Mouse (Mus musculus): ENCODE data around the gene Ccdc173.
"Not testable (repeated sequence)": the region's sequence is repeated elsewhere in the genome, so short reads cannot be mapped to it uniquely, and the experiment has no call there.

Gene Ccdc173

DNA sequence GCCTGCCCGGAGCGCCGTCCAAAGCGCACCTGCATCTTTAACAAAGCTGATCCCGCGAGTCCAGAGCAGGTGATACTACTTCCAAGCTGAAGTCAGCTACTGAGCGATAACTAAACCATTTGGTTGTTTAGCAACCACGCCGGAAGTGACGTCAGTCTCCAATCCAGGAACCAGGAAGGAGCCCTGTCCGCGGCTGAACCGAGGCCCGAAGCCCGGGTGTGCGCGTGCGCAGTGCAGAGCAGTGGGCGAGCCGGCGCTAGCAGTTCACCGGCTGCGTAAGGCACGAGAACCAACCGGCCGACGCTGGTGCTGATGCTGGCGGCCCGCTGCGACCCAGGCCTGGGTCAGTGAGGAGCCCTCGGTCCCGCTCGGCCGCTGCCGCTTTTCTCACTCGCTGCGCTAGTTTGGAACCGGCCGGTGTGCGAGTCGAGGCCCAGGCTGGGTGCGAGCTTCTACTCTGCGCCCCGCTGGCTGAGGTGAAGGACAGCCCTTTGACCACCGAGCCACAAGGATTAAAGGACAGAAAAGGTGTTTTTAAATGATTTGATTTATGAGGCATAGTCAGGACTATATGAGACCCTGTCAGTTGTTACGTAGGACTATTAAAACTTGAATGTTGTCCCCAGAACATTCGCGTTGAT, at the start of gene Ccdc173, which contains the start of gene Phospho2:
Gene Ccdc173, minus strand, starts transcription at position 147 of the 641 bp plus-strand sequence.
Gene Phospho2, plus strand, starts transcription at position 195 of the 641 bp plus-strand sequence.
- peak; percentile 97 to 99 for DNase-seq (ENCODE audit: low spot score in 2 of 2)

- DNase-seq (ENCODE audit: low spot score in 2 of 2): no peak
Observed at GRCm38 (mm10) chr2:69838707-69839106, 49.3 kb upstream of the Ccdc173 start.

GRCm38 (mm10) chr2:69837996-69838395, 48.6 kb upstream of the Ccdc173 start:
- no peak for DNase-seq (ENCODE audit: low spot score in 2 of 2)

DNA sequence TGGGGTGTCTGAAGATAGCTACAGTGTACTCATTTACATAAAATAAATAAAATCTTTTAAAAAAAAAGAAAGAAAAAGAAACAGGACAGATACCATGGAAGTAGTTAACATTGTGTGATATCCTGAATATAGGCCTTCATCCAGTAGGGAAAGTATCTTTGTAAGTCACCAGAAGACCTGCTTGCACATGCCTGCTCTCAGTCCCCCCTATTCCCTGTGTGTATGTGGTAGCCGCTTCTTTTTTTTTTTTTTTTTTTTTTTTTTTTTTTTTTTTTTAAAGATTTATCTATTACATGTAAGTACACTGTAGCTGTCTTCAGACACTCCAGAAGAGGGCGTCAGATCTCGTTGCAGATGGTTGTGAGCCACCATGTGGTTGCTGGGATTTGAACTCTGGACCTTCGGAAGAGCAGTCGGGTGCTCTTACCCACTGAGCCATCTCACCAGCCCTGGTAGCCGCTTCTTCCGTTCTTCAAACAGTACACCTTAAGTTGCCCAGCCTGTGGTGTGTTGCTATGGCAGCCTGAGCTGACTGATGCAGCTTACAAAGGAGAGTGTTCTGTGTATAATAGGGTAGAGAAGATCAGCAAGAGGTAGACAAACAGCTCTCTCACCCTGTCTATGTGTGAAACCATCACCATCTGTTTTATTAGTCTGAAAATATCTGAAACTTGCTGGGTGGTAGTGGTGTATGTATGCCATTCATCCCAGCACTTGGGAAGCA, 48.0 kb upstream of the Ccdc173 start:
- no peak for DNase-seq (ENCODE audit: low spot score in 2 of 2)

DNA sequence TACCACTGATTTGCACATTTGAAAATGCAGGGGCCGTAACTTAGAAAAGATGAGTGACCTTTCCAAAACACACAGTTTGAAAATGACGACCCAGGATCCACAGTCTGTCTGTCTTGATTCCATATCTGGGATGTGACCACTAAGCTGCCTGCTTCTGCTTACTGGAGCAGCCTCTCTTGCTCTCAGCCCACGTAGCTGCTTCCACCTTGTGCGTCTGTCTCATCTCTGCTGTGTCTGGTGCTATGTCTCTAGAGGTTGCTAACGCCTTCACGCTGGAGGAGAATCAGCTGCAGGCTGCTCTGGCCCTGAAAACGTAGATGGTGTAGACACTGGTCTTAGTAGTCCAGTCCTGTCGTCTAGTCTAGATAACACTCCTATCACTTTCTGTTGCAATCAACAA, 40.7 kb upstream of the Ccdc173 start:
- DNase-seq (ENCODE audit: low spot score in 2 of 2): no peak

- DNase-seq (ENCODE audit: low spot score in 2 of 2): no peak
Observed at GRCm38 (mm10) chr2:69829680-69830079, 40.3 kb upstream of the Ccdc173 start.

DNA sequence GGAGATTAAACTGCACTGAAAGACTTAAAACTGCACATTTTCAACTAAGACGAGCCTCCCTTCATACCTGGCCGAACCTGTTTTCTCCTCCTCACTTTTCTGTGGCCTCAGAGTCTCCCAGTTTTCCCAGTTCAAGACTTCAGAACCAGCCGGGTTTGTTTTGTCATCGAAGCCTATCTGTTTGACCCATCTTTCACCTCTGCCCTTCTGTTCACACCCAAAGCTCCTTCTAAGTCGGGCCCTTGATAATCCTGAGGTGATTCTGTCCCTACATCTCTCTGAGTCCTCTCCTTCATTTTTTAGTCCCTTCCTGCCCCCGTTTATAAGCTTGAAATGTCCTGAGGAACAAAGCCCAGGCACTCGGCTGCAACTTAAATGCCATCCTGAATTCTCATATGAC, 38.7 kb upstream of the Ccdc173 start:
- no peak for DNase-seq (ENCODE audit: low spot score in 2 of 2)

DNA sequence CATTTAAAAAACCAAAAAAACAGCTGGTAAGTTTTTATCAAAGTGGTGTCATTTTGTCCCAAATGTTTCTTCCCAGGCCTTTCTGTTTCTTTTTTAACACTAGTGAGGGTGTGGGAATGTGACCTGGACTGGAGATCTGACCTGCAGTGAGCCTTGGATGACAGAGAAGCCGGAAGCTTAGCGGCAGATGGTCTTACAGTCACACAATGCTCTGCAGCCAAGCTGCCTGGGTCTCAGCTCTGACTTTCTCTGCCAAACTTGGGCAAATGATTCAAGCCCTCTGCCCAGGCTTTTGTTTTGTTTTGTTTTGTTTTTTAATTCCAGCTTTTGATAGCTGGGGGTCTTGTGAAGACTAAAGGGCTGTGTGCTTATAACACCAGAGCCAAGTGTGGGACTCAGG, 37.0 kb upstream of the Ccdc173 start:
- DNase-seq (ENCODE audit: low spot score in 2 of 2): no peak

DNA sequence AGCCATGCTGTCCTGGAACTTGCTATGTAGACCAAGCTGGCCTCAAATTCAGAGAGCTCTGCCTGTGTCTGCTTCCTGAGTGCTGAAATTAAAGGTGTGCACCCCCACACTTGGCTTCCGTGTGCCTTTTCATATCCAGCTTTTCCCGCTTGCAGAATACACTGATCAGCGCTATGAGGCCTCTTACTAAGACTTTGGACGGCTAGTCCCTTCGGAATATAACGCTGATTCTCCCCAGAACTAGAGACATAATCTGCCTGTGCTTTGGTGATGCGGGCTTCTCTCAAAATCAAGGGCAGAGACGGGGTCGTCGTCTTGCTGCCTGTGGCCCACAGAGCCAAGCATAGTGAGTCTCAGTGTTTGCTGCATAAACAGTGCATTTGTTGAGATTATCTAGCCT, 36.5 kb upstream of the Ccdc173 start:
- DNase-seq (ENCODE audit: low spot score in 2 of 2): no peak

DNA sequence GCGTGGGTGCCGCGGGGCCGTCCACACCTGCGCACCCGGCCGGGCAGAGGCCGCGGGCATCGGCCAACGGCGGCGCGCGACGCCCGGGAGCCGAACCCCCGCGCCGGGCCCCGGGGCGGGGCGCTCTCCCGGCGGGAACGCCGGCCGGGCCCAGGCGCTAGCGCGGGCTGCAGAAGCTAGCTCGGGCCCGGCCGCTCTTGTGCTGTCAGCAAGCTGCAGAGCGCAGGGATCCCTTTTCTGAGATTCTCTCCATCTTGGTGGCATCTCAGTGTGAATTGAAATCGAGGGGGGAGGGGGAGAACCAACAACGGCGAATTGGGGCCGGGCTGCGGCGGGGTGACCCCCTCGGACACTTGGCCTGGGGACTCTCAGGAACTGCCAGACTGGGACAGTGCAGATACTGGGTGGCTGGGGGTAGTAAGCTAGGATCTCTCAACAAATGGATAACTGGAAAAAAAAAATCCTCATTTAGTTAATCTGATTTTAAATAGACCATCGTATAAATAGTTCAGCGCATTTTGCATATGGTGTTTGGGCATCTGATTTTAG, 33.8 kb upstream of the Ccdc173 start:
- peak in 1 of 2 experiments; percentile 17 for DNase-seq (ENCODE audit: low spot score in 2 of 2)

DNA sequence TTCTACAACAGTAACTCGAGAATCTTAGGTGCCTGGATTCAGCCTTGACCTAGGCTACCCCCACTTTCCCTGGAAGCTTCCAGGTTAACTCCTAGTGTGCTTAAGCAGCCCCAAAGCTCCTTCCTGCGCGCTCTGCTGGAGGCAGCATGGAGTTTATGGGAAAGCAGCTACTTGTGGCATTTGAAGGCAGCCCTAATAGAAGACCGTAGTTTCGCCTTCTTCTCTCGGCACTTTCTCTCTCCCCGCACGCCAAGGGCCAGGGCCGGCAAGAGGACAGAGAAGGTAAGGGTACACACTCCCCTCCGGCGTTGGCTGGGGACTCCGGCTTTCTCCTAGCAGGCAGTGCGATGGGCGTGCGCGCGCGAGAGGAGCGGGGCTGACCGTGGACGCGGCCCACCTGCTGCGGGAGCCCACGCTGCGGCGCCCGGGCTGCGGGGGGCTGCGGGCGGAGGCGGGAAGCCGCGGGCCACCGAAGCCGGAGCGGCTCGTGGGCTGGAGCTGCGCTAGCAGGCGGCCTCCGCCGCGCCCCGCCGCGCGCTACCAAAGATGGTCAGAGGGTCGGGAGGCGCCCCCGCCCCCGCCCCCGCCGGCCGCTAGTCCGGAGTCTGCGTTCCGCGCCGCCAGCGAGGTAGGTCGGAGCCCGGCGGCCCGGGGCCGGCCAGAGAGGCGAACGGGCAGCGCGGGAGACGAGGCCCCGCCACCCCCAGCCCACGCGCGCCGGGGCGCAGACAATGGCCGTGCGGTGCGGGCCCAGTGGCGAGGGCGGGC, 33.2 kb upstream of the Ccdc173 start:
- peak in 1 of 2 experiments; percentile 24 for DNase-seq (ENCODE audit: low spot score in 2 of 2)

- no peak for DNase-seq (ENCODE audit: low spot score in 2 of 2)
Observed at GRCm38 (mm10) chr2:69821711-69822110, 32.3 kb upstream of the Ccdc173 start, which contains the start of gene Klhl23. Gene Klhl23, plus strand, starts transcription at chr2:69821944.

- DNase-seq (ENCODE audit: low spot score in 2 of 2): no peak
Observed at GRCm38 (mm10) chr2:69820201-69820600, 30.8 kb upstream of the Ccdc173 start.

- DNase-seq (ENCODE audit: low spot score in 2 of 2): no peak
Observed at GRCm38 (mm10) chr2:69818350-69819085, 29.1 kb upstream of the Ccdc173 start.

DNA sequence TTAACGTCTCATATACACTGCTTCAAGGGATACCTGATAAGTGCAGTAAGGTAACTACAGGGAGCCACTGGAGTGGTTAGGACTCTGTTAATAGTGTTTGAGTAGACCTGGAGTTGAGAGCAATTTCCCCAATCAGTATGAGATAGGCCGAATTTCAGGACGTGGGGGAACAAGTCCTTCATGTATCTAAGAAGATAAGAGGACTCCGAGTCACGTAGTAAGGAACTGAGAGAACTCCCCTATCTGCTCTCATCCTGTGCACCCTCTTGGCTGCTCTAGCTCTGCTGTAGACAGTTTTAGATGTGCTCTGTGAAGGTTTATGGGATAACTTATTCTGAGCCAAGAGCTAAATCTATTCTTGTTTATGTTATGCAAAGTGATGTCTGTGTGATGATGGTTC, 27.2 kb upstream of the Ccdc173 start:
- no peak for DNase-seq (ENCODE audit: low spot score in 2 of 2)

GRCm38 (mm10) chr2:69811349-69811748, 22.0 kb upstream of the Ccdc173 start:
- not testable (repeated sequence) for DNase-seq (ENCODE audit: low spot score in 2 of 2)

- no peak for DNase-seq (ENCODE audit: low spot score in 2 of 2)
Observed at GRCm38 (mm10) chr2:69810169-69810568, 20.8 kb upstream of the Ccdc173 start.

GRCm38 (mm10) chr2:69804663-69805062, 15.3 kb upstream of the Ccdc173 start:
- DNase-seq (ENCODE audit: low spot score in 2 of 2): not testable (repeated sequence)

DNA sequence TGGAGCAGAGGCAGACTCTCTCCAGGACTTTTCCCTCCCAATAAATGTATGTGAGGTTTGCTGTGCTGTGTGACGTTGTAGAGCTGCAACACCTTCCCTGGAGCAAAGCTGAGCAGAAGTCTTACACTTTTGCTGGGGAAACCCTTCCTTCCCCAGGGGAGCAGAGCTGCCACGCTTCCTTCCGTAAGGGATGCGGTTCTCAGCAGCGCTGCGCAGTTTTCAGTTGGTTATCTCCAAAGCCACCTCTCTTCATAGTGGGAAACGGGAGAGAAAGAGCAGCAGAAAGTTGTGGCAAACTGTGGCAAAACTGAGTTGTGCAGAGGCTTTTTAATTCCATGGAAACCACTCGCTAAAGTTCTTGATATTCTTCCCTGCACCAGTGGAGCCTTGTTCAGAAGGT, 14.4 kb upstream of the Ccdc173 start:
- no peak for DNase-seq (ENCODE audit: low spot score in 2 of 2)

DNA sequence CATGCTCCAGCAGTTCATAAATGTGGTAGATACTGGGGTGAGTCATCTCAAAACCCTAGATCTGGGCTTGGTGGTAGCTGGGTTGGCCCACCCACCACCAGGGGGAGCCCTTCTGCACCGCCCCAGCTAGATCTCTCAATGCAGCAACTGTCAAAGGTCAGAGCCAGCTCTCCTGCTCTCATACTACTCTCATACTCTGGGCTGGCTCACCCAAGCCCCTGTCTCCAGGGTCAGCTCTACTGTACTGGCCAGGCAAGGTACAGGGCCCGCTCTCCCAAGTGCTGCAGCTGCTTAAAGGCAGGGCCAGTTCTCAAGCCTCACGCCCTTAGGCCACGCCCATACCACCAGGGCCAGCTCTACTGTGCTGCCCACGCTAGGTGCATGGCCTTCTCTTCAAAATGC, 13.5 kb upstream of the Ccdc173 start:
- peak; percentile 66 to 76 for DNase-seq (ENCODE audit: low spot score in 2 of 2)

- no peak for DNase-seq (ENCODE audit: low spot score in 2 of 2)
Observed at GRCm38 (mm10) chr2:69790722-69791121, 1.3 kb upstream of the Ccdc173 start.
